Mouse (Mus musculus) embryonic facial prominence, embryonic 13.5 days (tissue): ENCODE results near the gene Ap3s2. TPM values are rescaled to one million over a fixed set of nuclear protein-coding genes. Genes with fewer than 3 reads are reported as not detected.

Experiments used
- ATAC-seq: fragments of 200-750 bp; cut with Nextera tagmentation; 2 replicates; pipeline ENCODE4 v1.8.0; 2017; ENCODE audit warnings: low read depth; ENCODE audit not compliant: insufficient number of reproducible peaks, insufficient read depth, low FRiP score, low TSS enrichment
- H3K27ac ChIP-seq: fragments of 300-500 bp; sonication (generic); 2 replicates; pipeline ENCODE4 v1.5.1; 2015; ENCODE audit warnings: moderate library complexity, mild to moderate bottlenecking, inconsistent platforms
- H3K27me3 ChIP-seq: fragments of 300-500 bp; sonication (generic); 2 replicates; pipeline ENCODE4 v1.6.1; 2015; ENCODE audit warnings: mild to moderate bottlenecking, inconsistent platforms
- H3K36me3 ChIP-seq: fragments of 300-500 bp; sonication (generic); 2 replicates; pipeline ENCODE4 v1.6.1; 2015; ENCODE audit warnings: mild to moderate bottlenecking, inconsistent platforms
- H3K4me1 ChIP-seq: fragments of 300-500 bp; sonication (generic); 2 replicates; pipeline ENCODE4 v1.6.1; 2015; ENCODE audit warnings: inconsistent platforms
- H3K4me2 ChIP-seq: fragments of 300-500 bp; sonication (generic); 2 replicates; pipeline ENCODE4 v1.6.1; 2015; ENCODE audit warnings: moderate library complexity, mild to moderate bottlenecking, inconsistent platforms
- H3K4me3 ChIP-seq: fragments of 300-500 bp; sonication (generic); 2 replicates; pipeline ENCODE4 v1.5.1; 2015; ENCODE audit warnings: mild to moderate bottlenecking, inconsistent platforms
- H3K9ac ChIP-seq: fragments of 300-500 bp; sonication (generic); 2 replicates; pipeline ENCODE4 v1.6.1; 2015; ENCODE audit warnings: mild to moderate bottlenecking, inconsistent platforms
- H3K9me3 ChIP-seq: fragments of 300-500 bp; sonication (generic); 2 replicates; pipeline ENCODE4 v1.6.1; 2016; ENCODE audit warnings: inconsistent platforms
- WGBS: fragments of 180-500 bp; shearing (Covaris S2); methylation state at CpG from one replicate; pipeline ENCODE4 v1.1.7; 2015; ENCODE audit warnings: mixed read lengths; 5-methylcytosine and 5-hydroxymethylcytosine counted together
- polyA plus RNA-seq: library from polyadenylated mRNA; unstranded; fragments of >200 nt; fragmentation: Nextera tagmentation; extraction: Ambion mirVana; gene quantifications from 2 replicates; pipeline ENCODE4 v1.2.1, GENCODE M21; 2015

Ap3s2 gene
- polyA plus RNA-seq, 1 experiment from 2014 or later: 32.8 TPM

- H3K36me3 ChIP-seq: peaks cover 36% of the 10 kb centered on the region
- peaks cover 2% of the 10 kb centered on the region for H3K4me1 ChIP-seq
- H3K27me3 ChIP-seq: no peaks in the 10 kb centered on the region
- 58% methylated on average over 3 of the region's 3 CpGs for WGBS
- no peak overlapping the region for H3K4me2 ChIP-seq
- peak; percentile 37; the same call in 1 of the 2 replicates for ATAC-seq
- no peak overlapping the region for H3K4me3 ChIP-seq
- H3K9ac ChIP-seq: no peak overlapping the region
- H3K9me3 ChIP-seq: no peaks in the 10 kb centered on the region
- H3K27ac ChIP-seq: no peak overlapping the region
Measured at GRCm38 (mm10) chr7:79914556-79914955, 5.9 kb downstream of the Ap3s2 start.

- Histone ChIP-seq H3K4me1 (no peaks in the 10 kb centered on the region), H3K27ac (no peak overlapping the region), H3K9me3 (no peaks in the 10 kb centered on the region), H3K4me2 (no peak overlapping the region), H3K9ac (no peak overlapping the region), H3K27me3 (no peaks in the 10 kb centered on the region), H3K4me3 (no peak overlapping the region), H3K36me3 (peaks cover 65% of the 10 kb centered on the region)
- 71% methylated on average over 2 of the region's 2 CpGs for WGBS
- no peak for ATAC-seq
Measured at GRCm38 (mm10) chr7:79907356-79907755, 13.1 kb downstream of the Ap3s2 start.

GRCm38 (mm10) chr7:79906914-79907313, 13.5 kb downstream of the Ap3s2 start:
- Histone ChIP-seq H3K9ac (no peak overlapping the region), H3K27ac (no peak overlapping the region), H3K27me3 (no peaks in the 10 kb centered on the region), H3K4me2 (no peak overlapping the region), H3K4me3 (no peak overlapping the region), H3K9me3 (no peaks in the 10 kb centered on the region), H3K4me1 (no peaks in the 10 kb centered on the region), H3K36me3 (peaks cover 69% of the 10 kb centered on the region)
- ATAC-seq: no peak
- 94% methylated on average over 3 of the region's 3 CpGs for WGBS

- Histone ChIP-seq H3K4me3 (no peak overlapping the region), H3K9me3 (no peaks in the 10 kb centered on the region), H3K4me1 (no peaks in the 10 kb centered on the region), H3K4me2 (no peak overlapping the region), H3K27ac (no peak overlapping the region), H3K27me3 (no peaks in the 10 kb centered on the region), H3K9ac (no peak overlapping the region), H3K36me3 (peaks cover 78% of the 10 kb centered on the region)
- 95% methylated on average over 4 of the region's 4 CpGs for WGBS
- ATAC-seq: no peak
Measured at GRCm38 (mm10) chr7:79905193-79905592, 15.3 kb downstream of the Ap3s2 start.

GRCm38 (mm10) chr7:79903160-79903792, 17.2 kb downstream of the Ap3s2 start:
- 88% methylated on average over 8 of the region's 8 CpGs for WGBS
- Histone ChIP-seq H3K36me3 (peaks cover 76% of the 10 kb centered on the region), H3K4me2 (no peak overlapping the region), H3K9me3 (no peaks in the 10 kb centered on the region), H3K4me3 (no peak overlapping the region), H3K4me1 (no peaks in the 10 kb centered on the region), H3K9ac (no peak overlapping the region), H3K27me3 (no peaks in the 10 kb centered on the region), H3K27ac (no peak overlapping the region)
- ATAC-seq: no peak

GRCm38 (mm10) chr7:79900753-79901152, 19.7 kb downstream of the Ap3s2 start:
- Histone ChIP-seq H3K9me3 (no peaks in the 10 kb centered on the region), H3K36me3 (peaks cover 63% of the 10 kb centered on the region), H3K4me1 (no peaks in the 10 kb centered on the region), H3K4me3 (no peak overlapping the region), H3K27ac (no peak overlapping the region), H3K9ac (no peak overlapping the region), H3K27me3 (no peaks in the 10 kb centered on the region), H3K4me2 (no peak overlapping the region)
- 97% methylated on average over 6 of the region's 6 CpGs for WGBS
- no peak for ATAC-seq

GRCm38 (mm10) chr7:79895225-79895624, 25.2 kb downstream of the Ap3s2 start:
- Histone ChIP-seq H3K4me2 (no peak overlapping the region), H3K4me3 (no peak overlapping the region), H3K36me3 (peaks cover 39% of the 10 kb centered on the region), H3K9ac (no peak overlapping the region), H3K27me3 (no peaks in the 10 kb centered on the region), H3K27ac (no peak overlapping the region), H3K9me3 (no peaks in the 10 kb centered on the region), H3K4me1 (no peaks in the 10 kb centered on the region)
- WGBS: 65% methylated on average over 3 of the region's 3 CpGs
- no peak for ATAC-seq

- no peaks in the 10 kb centered on the region for H3K4me1 ChIP-seq
- H3K9ac ChIP-seq: no peak overlapping the region
- no peak overlapping the region for H3K27ac ChIP-seq
- no peak overlapping the region for H3K4me3 ChIP-seq
- no peaks in the 10 kb centered on the region for H3K9me3 ChIP-seq
- no peak overlapping the region for H3K4me2 ChIP-seq
- 88% methylated on average over 1 of the region's 1 CpGs for WGBS
- no peak for ATAC-seq
- H3K36me3 ChIP-seq: peaks cover 35% of the 10 kb centered on the region
- no peaks in the 10 kb centered on the region for H3K27me3 ChIP-seq
Measured at GRCm38 (mm10) chr7:79894790-79895189, 25.7 kb downstream of the Ap3s2 start.

GRCm38 (mm10) chr7:79892576-79893428, 27.6 kb downstream of the Ap3s2 start:
- Histone ChIP-seq H3K9me3 (no peaks in the 10 kb centered on the region), H3K4me2 (no peak overlapping the region), H3K27ac (no peak overlapping the region), H3K27me3 (no peaks in the 10 kb centered on the region), H3K9ac (no peak overlapping the region), H3K4me3 (no peak overlapping the region), H3K36me3 (peaks cover 35% of the 10 kb centered on the region), H3K4me1 (no peaks in the 10 kb centered on the region)
- 82% methylated on average over 6 of the region's 6 CpGs for WGBS
- no peak for ATAC-seq

- ATAC-seq: no peak
- Histone ChIP-seq H3K9me3 (no peaks in the 10 kb centered on the region), H3K4me3 (no peak overlapping the region), H3K27ac (no peak overlapping the region), H3K9ac (no peak overlapping the region), H3K36me3 (peaks cover 28% of the 10 kb centered on the region), H3K4me2 (no peak overlapping the region), H3K27me3 (no peaks in the 10 kb centered on the region), H3K4me1 (no peaks in the 10 kb centered on the region)
- 88% methylated on average over 15 of the region's 15 CpGs for WGBS
Measured at GRCm38 (mm10) chr7:79890436-79891221, 29.8 kb downstream of the Ap3s2 start.

- ATAC-seq: no peak
- H3K4me2 ChIP-seq: no peak overlapping the region
- 91% methylated on average over 9 of the region's 9 CpGs for WGBS
- no peak overlapping the region for H3K9ac ChIP-seq
- no peaks in the 10 kb centered on the region for H3K9me3 ChIP-seq
- H3K4me3 ChIP-seq: no peak overlapping the region
- no peak overlapping the region for H3K27ac ChIP-seq
- H3K4me1 ChIP-seq: no peaks in the 10 kb centered on the region
- no peaks in the 10 kb centered on the region for H3K27me3 ChIP-seq
- peaks cover 24% of the 10 kb centered on the region for H3K36me3 ChIP-seq
Measured at GRCm38 (mm10) chr7:79888603-79889002, 31.8 kb downstream of the Ap3s2 start.
